Mouse (Mus musculus): Measurements from ENCODE around the gene Ankrd34a.

GRCm38 (mm10) chr3:96569966-96570605 is 26.4 kb upstream of the Ankrd34a start:
- TF ChIP-seq CTCF (IDR thresholded peaks at IDR 0.05; ENCODE audit: low read depth) (no peak), EP300 (IDR thresholded peaks at IDR 0.05; ENCODE audit: low read depth) (no peak)

Data from heart, postnatal 0 days (tissue).